Mouse (Mus musculus) v-Abl transformed pro-B cells (cell line): ENCODE measurements at regions not wholly inside any gene's neighbourhood (a gene's known extent, or its start where the extent isn't known, plus 50 kb on each side); places are given as distances from the start of the nearest gene placed in this dataset.

Experiments used
- in situ Hi-C, 2 experiments: fragments of 400-800 bp; cut with MboI; formaldehyde crosslinking; loops; one replicate each; pipeline ENCODE4 v1.15.1; 2025; ENCODE audit not compliant: unreplicated experiment in 2 of 2

GRCm38 (mm10) chr9:61120531-61120930 lies 251.6 kb upstream of the Tle3 start:
- in situ Hi-C loops, result loop anchor here (5.0 to 10.0 kb wide), 2 partner anchors 43 to 66 kb away; no protein-coding TSS in a partner anchor

DNA sequence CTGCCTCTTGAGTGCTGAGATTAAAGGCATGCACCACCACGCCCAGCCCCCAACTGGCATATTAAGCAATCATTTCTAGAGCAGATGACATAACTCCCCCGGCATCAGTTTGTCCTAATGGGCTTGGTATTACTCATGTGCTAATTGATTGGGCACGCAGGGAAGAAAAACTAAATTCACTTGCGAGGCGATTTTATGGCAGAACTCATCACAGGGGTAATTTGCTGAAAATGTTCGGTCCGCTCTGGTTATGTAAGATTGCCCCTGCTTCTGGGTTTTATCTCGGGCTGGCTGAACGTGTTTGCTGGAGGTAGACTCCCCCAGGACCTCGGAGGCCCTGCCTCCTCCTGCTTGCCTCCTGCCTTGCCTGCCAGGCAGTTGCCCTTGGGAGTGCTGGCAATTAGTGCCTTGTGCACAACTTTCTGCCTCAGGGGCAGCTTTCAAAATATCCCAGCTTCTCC lies 251.2 kb upstream of the Tle3 start:
- in situ Hi-C loops, result loop anchor here (5.0 to 10.0 kb wide), 2 partner anchors 44 to 66 kb away; no protein-coding TSS in a partner anchor

GRCm38 (mm10) chr9:61123431-61123830 lies 248.7 kb upstream of the Tle3 start:
- in situ Hi-C loops, result loop anchor here (5.0 to 10.0 kb wide), 2 partner anchors 46 to 69 kb away; no protein-coding TSS in a partner anchor

- in situ Hi-C loops, result loop anchor here in 1 of 2 experiments (10.0 kb wide), 1 partner anchor 71 kb away; no protein-coding TSS in a partner anchor
These were observed 246.4 kb upstream of the Tle3 start for GRCm38 (mm10) chr9:61125769-61126168.

DNA sequence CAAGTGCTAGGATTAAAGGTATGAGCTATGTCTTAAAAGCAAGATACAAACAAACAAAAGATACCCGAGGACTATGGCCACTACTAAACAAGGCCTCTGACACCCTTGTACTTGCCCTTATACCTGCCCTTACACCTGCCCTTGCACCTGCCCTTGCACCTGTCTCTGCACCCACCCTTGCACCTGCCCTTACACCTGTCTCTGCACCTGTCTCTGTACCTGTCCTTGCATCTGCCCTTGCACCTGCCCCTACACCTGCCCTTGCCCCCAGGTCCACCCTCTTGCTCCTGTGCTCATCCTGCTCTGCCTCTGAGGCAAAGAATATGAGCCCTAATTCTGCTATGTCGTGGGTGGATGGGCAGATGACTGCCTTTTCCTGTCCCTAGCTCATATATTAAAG lies 244.1 kb upstream of the Tle3 start:
- in situ Hi-C loops, result loop anchor here in 1 of 2 experiments (10.0 kb wide), 1 partner anchor 73 kb away; no protein-coding TSS in a partner anchor

- in situ Hi-C loops, result loop anchor here in 1 of 2 experiments (10.0 kb wide), 1 partner anchor 74 kb away; no protein-coding TSS in a partner anchor
These were observed 243.0 kb upstream of the Tle3 start for GRCm38 (mm10) chr9:61129186-61129585.

- in situ Hi-C loops, result no loop called here
These were observed 241.3 kb upstream of the Tle3 start for GRCm38 (mm10) chr9:61130877-61131276.

GRCm38 (mm10) chr9:61135263-61135882 lies 236.8 kb upstream of the Tle3 start:
- in situ Hi-C loops, result no loop called here

DNA sequence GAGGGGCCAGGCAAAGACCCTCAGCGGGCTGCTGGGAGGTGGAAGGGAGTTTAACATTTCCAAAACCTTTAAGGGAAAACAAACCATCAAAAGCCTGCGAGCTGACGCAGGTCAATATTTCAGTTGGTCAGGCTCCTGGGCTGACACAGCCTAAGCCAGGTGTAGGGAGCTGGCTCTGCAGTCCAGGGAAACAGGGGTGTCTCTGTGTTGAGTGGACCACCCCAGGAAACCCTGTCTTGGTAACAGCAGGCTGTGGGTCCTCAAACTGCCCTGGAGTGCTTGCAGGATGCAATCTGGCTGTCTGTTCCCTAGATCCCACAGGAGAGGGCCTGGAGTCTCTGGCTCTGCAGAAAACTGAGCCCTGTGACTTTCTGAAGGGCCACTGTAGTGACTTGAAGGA lies 236.2 kb upstream of the Tle3 start:
- in situ Hi-C loops, result no loop called here

GRCm38 (mm10) chr9:61138741-61139368 lies 233.3 kb upstream of the Tle3 start:
- in situ Hi-C loops, result no loop called here

GRCm38 (mm10) chr9:61143101-61143500 lies 229.1 kb upstream of the Tle3 start:
- in situ Hi-C loops, result no loop called here

DNA sequence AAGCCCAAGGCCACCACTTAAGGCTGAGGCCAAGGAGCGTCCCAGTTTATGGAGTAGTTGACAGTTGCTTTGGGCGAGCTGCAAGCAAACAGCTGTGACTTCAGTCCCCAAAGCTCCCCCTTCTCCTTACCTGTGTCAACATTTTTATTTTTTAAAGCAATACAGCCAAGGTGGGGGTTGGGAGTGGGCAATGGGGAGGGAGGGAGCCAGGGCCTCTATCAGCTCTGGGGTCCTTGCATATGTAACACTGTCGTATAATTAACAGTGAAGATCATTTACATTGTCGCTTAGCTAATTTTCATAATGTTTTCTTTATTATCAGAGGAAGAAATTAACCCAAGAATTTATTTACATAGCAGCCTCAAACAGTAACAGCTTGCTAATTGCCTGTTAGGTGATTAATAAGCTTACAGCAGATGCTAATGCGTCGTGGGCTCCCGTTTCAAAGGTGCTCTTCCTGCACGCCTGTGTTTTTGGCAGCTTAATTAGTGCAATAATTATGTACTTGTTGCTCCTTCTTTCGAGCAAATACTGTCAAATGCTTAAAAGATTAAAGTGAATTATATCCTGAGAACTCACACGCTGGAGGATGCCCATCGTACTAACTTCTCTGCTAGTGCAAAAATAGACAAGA lies 227.4 kb upstream of the Tle3 start:
- in situ Hi-C loops, result no loop called here

- in situ Hi-C loops, result no loop called here
These were observed 226.4 kb upstream of the Tle3 start for GRCm38 (mm10) chr9:61145738-61146137.

- in situ Hi-C loops, result loop anchor here in 1 of 2 experiments (25.0 kb wide), 1 partner anchor 211 kb away; the partner anchor contains the start of gene Tle3
These were observed 221.0 kb upstream of the Tle3 start for GRCm38 (mm10) chr9:61151201-61151600.

- in situ Hi-C loops, result loop anchor here in 1 of 2 experiments (25.0 kb wide), 1 partner anchor 210 kb away; the partner anchor contains the start of gene Tle3
These were observed 220.2 kb upstream of the Tle3 start for GRCm38 (mm10) chr9:61151901-61152337.

GRCm38 (mm10) chr9:61154721-61155120 lies 217.4 kb upstream of the Tle3 start:
- in situ Hi-C loops, result loop anchor here in 1 of 2 experiments (25.0 kb wide), 1 partner anchor 208 kb away; the partner anchor contains the start of gene Tle3

DNA sequence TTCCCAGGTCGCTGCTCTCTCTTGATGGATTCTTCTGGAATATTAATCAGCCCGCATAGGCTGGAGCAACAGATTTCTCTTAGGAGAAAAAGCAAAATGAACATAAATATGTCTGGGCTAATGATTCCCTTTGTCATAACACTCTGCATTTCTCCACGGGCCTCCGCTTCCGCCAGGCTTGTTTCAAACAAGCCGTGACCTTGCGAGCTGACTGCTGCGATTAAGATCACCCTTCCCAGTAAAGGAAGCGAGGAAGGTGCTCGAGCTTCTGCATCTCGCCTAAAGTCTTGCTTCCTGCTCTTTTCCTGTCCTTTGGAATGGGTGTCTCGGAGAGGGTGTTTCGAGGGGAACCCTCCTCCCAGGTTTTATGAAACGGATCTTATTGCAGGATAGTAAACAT lies 216.3 kb upstream of the Tle3 start:
- in situ Hi-C loops, result loop anchor here in 1 of 2 experiments (25.0 kb wide), 1 partner anchor 206 kb away; the partner anchor contains the start of gene Tle3

DNA sequence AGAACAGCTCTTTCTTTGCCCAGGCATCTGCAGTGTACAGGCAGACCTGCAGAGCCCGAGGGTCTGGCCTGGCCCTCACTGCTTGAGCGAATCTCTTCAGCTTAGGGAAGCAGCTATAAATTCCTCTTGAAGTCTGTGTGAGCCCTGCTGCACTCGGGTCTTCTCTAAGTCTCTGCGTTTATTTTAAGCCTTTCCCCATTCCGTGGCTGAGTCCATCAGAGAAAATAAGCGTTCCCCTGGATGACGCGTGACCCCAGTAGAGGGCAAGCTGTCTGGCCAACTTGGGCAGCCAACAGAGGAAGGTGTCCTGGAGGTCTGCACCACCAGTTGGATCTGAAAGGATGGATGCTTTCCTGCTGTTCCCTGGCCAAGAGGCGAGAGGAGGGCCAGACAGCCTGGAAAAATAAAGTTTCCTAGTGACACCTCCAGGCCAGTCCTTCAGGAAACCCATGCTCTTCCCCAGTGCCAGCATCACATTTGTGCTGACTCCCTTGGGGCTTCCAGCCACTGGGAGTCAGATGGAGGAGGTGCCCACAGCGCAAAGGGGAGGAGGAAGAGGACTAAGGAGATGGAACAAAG lies 213.9 kb upstream of the Tle3 start:
- in situ Hi-C loops, result loop anchor here in 1 of 2 experiments (25.0 kb wide), 1 partner anchor 204 kb away; the partner anchor contains the start of gene Tle3

GRCm38 (mm10) chr9:61159159-61159558 lies 213.0 kb upstream of the Tle3 start:
- in situ Hi-C loops, result loop anchor here in 1 of 2 experiments (25.0 kb wide), 1 partner anchor 203 kb away; the partner anchor contains the start of gene Tle3

GRCm38 (mm10) chr9:61159616-61160015 lies 212.6 kb upstream of the Tle3 start:
- in situ Hi-C loops, result loop anchor here in 1 of 2 experiments (25.0 kb wide), 1 partner anchor 203 kb away; the partner anchor contains the start of gene Tle3
